Mouse (Mus musculus) gastrocnemius, adult 8-10 months (tissue): ENCODE measurements around the gene Gm20605. TPM values are rescaled to one million over a fixed set of nuclear protein-coding genes. Genes with fewer than 3 reads are reported as not detected.

ENCODE experiments used
- DNase-seq, 2 experiments: peaks; one replicate each; pipeline ENCODE4 v3.0.0; 2022; ENCODE audit warnings: low spot score in 2 of 2
- total RNA-seq, 4 experiments: library from RNA; stranded (reverse); gene quantifications; 2 replicates each; pipeline ENCODE4 v1.2.4; 2022

Gm20605 gene
- total RNA-seq, 4 experiments from 2014 or later: 1.9 to 3.5 (median 2.5) TPM

DNA sequence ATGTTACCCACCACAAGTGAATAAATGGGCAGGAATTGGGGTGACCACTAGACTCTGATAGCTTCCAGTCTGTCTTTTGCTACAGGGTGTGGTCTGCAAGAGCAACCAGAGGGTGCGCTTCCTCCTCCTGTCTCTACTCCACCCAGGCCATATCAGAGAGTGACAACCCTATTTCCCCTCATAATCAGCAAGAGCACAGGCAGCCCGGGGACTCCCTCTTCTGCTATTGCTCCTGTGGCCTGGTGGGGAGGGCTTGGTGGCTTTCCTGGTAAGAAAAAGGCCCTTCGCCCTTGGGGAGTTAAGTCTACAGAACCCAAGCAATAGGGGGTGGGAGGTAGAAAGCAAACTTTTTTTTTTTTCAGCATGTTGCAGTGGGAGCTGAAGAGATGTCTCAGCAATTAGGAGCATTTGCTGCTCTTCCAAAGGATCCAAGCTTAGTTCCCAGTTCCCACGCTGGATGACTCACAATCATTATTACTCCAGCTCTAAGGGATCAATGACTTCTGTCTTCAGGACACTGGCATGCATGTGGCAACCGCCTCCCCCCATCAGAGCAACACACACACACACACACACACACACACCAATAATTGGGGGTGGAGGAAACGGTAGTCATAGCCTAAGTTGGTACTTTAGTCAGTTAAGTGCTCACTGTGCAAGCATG lies 57.3 kb downstream of the Gm20605 start:
- no peak for DNase-seq

DNA sequence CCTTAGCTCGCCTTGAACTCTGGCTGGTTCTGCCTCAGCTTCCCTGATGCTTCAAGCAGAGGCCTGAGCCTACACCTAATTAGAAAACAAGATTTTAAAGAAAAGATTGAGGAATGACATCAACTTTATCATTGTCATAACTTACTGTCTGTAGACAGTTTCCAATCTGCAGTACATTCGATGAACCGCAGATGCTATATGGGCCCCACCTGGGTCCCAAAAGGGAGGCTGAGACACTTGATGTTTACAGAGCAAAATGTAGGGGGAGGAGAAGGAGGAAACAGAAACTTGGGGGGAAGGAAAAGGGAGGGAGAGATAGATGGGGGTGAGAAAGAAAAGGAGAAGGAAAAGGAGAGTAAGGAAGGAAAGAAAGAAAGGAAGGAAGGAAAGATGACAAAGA lies 61.0 kb downstream of the Gm20605 start:
- no peak for DNase-seq

DNA sequence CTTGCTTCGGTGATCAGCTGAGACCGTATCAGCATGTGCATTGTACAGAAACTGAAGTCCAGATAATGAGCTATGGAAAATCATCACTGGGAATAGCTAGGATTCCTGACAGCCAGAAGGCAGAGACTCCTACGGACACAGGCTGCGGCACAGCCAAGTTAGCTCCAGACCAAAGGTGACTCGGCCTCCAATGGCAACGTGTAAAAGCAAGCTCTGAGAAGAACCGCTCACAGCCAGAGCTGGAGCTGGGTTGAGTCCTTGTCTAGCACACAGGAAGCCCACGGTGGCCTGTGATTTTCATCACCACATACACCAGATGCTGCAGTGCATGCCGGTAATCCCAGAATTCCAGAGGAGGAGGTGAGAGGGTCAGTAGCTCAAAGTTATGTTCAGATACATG lies 61.6 kb downstream of the Gm20605 start:
- no peak for DNase-seq

DNA sequence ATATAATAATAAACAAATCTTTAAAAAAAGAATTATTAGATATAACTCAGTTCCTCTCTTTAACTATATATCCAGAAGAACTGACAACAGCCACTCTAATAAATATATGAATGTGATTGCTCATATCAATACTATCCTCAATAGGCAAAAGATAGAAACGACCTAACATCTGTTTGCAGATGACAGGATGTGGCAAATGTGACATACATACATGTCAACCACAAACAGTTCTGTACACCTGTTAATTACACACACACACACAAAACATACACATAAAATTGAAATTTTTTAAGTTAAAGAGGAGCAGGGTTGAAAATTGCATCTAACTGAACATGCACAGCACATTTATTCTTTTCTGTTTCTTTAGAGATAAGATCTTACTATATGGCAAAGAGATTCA lies 62.9 kb downstream of the Gm20605 start:
- DNase-seq: no peak

Other genes with a start within 250 kb of the Gm20605 start
- under 1 TPM in 2 of 4 experiments, not detected in 2; 0.02 to 0.54 TPM for gene Zan, start 152.1 kb upstream of the Gm20605 start, total RNA-seq
- gene Pop7, start 126.7 kb upstream of the Gm20605 start, total RNA-seq: 10 to 100 TPM; 10.5 to 11.7 (median 11.2) TPM
- 10 to 100 TPM; 21.2 to 25.5 (median 22.6) TPM for gene Gigyf1, start 110.6 kb upstream of the Gm20605 start, total RNA-seq
- not detected for gene Epo, start 95.9 kb upstream of the Gm20605 start, total RNA-seq
- 100 to 1,000 TPM; 118 to 137 (median 128) TPM for gene Gnb2, start 95.7 kb upstream of the Gm20605 start, total RNA-seq
- gene Actl6b, start 75.7 kb upstream of the Gm20605 start, total RNA-seq: not detected
- not detected for gene Tfr2, start 59.3 kb upstream of the Gm20605 start, total RNA-seq
- gene Mospd3, start 28.1 kb upstream of the Gm20605 start, total RNA-seq: 10 to 100 TPM; 10.1 to 13.6 (median 11.6) TPM
- gene Pcolce, start 15.4 kb upstream of the Gm20605 start, total RNA-seq: 10 to 100 TPM; 16.2 to 35.4 (median 22.9) TPM
- gene Fbxo24, start 173 bp upstream of the Gm20605 start, total RNA-seq: under 1 TPM in 2 of 4 experiments, not detected in 2; 0.20 to 0.29 TPM
- gene Lrch4, start 54 bp upstream of the Gm20605 start, total RNA-seq: 10 to 100 TPM; 12.7 to 15.7 (median 14.6) TPM
- 1 to 10 TPM in 2 of 4 experiments, under 1 TPM in 2; 0.75 to 1.8 (median 1.1) TPM for gene Sap25, start 12.2 kb downstream of the Gm20605 start, total RNA-seq
- gene Irs3, start 16.5 kb downstream of the Gm20605 start, total RNA-seq: under 1 TPM; 0.19 to 0.81 (median 0.25) TPM
- gene Agfg2, start 55.6 kb downstream of the Gm20605 start, total RNA-seq: 1 to 10 TPM; 2.4 to 4.4 (median 3.3) TPM
- gene Nyap1, start 112.4 kb downstream of the Gm20605 start, total RNA-seq: under 1 TPM in 2 of 4 experiments, not detected in 2; 0.10 to 0.16 TPM
- 10 to 100 TPM; 39.6 to 68.9 (median 47.7) TPM for gene Tsc22d4, start 116.6 kb downstream of the Gm20605 start, total RNA-seq
- gene Ppp1r35, start 149.7 kb downstream of the Gm20605 start, total RNA-seq: 1 to 10 TPM; 4.7 to 6.0 (median 5.3) TPM
- gene Mepce, start 158.5 kb downstream of the Gm20605 start, total RNA-seq: 10 to 100 TPM; 23.0 to 24.2 (median 23.3) TPM
- gene Zcwpw1, start 158.6 kb downstream of the Gm20605 start, total RNA-seq: under 1 TPM in 2 of 4 experiments, not detected in 2; 0.24 to 0.31 TPM
- gene Pilra, start 207.1 kb downstream of the Gm20605 start, total RNA-seq: under 1 TPM in 1 of 4 experiments, not detected in 3; 0.21 TPM
- under 1 TPM in 1 of 4 experiments, not detected in 3; 0.79 TPM for gene Pilrb1, start 228.9 kb downstream of the Gm20605 start, total RNA-seq
- gene Pilrb2, start 242.6 kb downstream of the Gm20605 start, total RNA-seq: not detected